Mouse (Mus musculus) brain, embryonic 14.5 days (tissue): ENCODE data around the gene Snph.

Source experiments
- CTCF ChIP-seq: fragments of 200-500 bp; IDR thresholded peaks from 2 replicates; pipeline ENCODE4 v1.5.1; 2012; ENCODE audit warnings: inconsistent platforms, mild to moderate bottlenecking, moderate library complexity, borderline replicate concordance; ENCODE audit not compliant: insufficient read depth, insufficient read length; ENCODE audit errors: extremely low read depth
- POLR2A ChIP-seq: fragments of 200-500 bp; IDR thresholded peaks from 2 replicates; pipeline ENCODE4 v1.6.1; 2012; ENCODE audit warnings: mild to moderate bottlenecking, inconsistent platforms, borderline replicate concordance; ENCODE audit not compliant: poor library complexity, insufficient read depth, insufficient read length, severe bottlenecking; ENCODE audit errors: extremely low read depth

DNA sequence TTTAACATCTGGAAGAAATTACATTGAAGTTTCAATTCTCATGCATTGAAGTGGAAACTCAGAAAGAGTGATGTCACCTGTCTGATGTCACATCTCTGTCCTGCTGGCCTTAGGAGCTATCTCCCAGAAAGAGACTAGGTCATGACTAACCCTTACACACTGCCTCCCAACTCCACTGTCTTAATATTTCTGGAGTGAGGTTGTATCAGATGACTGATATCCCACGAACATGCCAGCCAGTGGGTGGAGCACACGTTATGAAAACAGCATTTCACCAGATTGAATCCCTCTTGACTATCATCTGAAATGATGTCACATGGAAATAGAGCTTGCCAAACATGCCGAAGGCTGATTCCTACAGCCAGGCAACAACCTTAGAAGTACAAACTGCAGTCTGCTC lies 67.4 kb downstream of the Snph start:
- TF ChIP-seq CTCF = no peak
- TF ChIP-seq POLR2A = no peak
